Mouse (Mus musculus) testis, adult 2 months (tissue): ENCODE results near the gene Slc11a1.

ENCODE experiments used
- CTCF ChIP-seq: fragments of 200-500 bp; IDR thresholded peaks from 2 replicates; pipeline ENCODE4 v1.5.1; 2012; ENCODE audit warnings: low read depth, mild to moderate bottlenecking, inconsistent platforms, low read length, moderate library complexity; ENCODE audit not compliant: control insufficient read depth, insufficient read depth, insufficient replicate concordance
- POLR2A ChIP-seq: fragments of 200-500 bp; IDR thresholded peaks from 2 replicates; pipeline ENCODE4 v1.6.1; 2012; ENCODE audit warnings: low read depth, mild to moderate bottlenecking, inconsistent platforms, low read length, moderate library complexity; ENCODE audit not compliant: control insufficient read depth

- no peak for TF ChIP-seq POLR2A
- no peak for TF ChIP-seq CTCF
Observed at GRCm38 (mm10) chr1:74393697-74394096, 18.7 kb downstream of the Slc11a1 start.
